Mouse (Mus musculus): ENCODE results near the gene Pik3ca. TPM values are rescaled to one million over a fixed set of nuclear protein-coding genes. Genes with fewer than 3 reads are reported as not detected.
"Not testable (repeated sequence)": the region's sequence is repeated elsewhere in the genome, so short reads cannot be mapped to it uniquely, and the experiment has no call there.

The Pik3ca gene
- polyA plus RNA-seq, 1 experiment from 2014 or later = 10.5 TPM

DNA sequence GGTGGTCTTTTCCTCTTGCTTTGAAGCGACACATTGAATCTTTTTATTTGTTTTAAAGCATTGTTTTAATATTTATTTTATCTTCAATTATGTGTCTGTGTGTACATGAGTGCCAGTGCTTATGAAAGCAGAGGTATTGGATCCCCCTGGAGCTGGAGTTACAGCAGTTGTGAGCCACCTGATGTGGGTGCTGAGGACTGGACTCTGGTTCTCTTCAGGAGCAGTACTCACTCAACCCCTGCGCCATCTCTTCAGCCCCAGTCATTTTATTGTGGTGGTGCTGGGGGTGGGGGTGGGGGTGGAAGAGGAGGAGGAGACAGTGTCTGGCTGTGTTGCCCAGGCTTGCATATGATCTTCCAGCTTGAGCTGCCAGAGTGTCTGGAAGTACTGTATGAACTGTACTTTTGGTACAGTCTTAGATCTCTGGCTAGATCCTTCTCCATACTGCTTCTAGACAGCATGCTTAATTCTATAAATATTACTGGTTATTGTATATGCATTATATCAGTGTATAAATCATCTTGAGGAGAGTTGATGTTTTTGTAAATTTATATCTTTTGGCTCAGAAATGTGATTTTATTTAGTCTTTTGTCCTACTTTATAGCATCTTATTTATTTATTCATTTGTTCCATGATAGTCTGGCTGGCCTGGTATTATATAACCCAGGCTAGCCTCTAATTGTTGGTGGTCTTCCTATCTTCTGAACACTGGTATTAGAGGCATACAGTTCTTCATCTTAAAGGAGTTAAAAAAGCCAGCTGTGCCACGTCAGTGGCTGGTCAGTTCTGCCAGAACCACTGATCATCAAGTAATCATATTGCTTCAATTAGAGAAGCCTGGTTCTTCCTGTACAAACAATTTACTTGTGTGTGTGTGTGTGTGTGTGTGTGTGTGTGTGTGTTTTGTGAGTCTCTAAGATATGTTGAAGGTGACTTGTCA, 18.2 kb downstream of the Pik3ca start:
- ATAC-seq (ENCODE audit: low FRiP score, low TSS enrichment) = peak; percentile 69; the same call in 1 of the 2 replicates
- no peak overlapping the region for H3K4me3 ChIP-seq (ENCODE audit: low read length)
- no peak overlapping the region for H3K27ac ChIP-seq (ENCODE audit: low read length)
- no peak overlapping the region for H3K4me2 ChIP-seq (replicated peaks; ENCODE audit: low read depth, low read length)
- no peaks in the 10 kb centered on the region for H3K36me3 ChIP-seq (ENCODE audit: insufficient read depth, low read length)
- no peaks in the 10 kb centered on the region for H3K9me3 ChIP-seq (ENCODE audit: low read length)
- H3K4me1 ChIP-seq (ENCODE audit: insufficient read depth, low read length) = peaks cover 22% of the 10 kb centered on the region
- no peaks in the 10 kb centered on the region for H3K27me3 ChIP-seq (ENCODE audit: insufficient read depth, low read length)
- H3K9ac ChIP-seq (replicated peaks; ENCODE audit: low read length) = no peak overlapping the region
- 73% methylated on average over 3 of the region's 3 CpGs for WGBS

DNA sequence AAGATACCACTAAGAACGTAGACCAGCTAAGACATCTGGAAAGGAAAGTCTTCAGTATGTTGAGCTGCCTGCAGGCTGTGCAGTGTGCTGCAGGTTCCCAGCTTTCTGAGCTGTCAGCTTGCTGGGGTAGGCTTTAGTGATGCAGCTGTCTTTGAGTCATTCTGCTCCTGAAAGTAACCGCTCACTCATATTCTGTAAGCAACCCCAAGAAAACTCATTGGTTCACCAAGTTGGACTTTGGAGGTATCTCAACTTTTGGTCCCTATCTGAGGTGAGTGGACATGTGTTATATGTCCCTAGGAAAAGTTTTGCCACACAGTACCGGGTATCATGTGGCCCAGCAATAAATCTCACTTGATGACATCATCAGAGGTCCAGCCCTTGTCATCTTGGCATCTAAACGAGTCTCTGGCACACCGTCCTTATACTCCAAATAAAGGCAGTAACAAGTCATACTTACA, 20.3 kb downstream of the Pik3ca start:
- H3K4me3 ChIP-seq (ENCODE audit: low read length) = no peak overlapping the region
- no peak for ATAC-seq (ENCODE audit: low FRiP score, low TSS enrichment)
- H3K9ac ChIP-seq (replicated peaks; ENCODE audit: low read length) = no peak overlapping the region
- WGBS = 58% methylated on average over 5 of the region's 5 CpGs
- no peak overlapping the region for H3K27ac ChIP-seq (ENCODE audit: low read length)
- H3K27me3 ChIP-seq (ENCODE audit: insufficient read depth, low read length) = no peaks in the 10 kb centered on the region
- no peak overlapping the region for H3K4me2 ChIP-seq (replicated peaks; ENCODE audit: low read depth, low read length)
- H3K36me3 ChIP-seq (ENCODE audit: insufficient read depth, low read length) = no peaks in the 10 kb centered on the region
- H3K4me1 ChIP-seq (ENCODE audit: insufficient read depth, low read length) = peaks cover 32% of the 10 kb centered on the region
- H3K9me3 ChIP-seq (ENCODE audit: low read length) = no peaks in the 10 kb centered on the region

DNA sequence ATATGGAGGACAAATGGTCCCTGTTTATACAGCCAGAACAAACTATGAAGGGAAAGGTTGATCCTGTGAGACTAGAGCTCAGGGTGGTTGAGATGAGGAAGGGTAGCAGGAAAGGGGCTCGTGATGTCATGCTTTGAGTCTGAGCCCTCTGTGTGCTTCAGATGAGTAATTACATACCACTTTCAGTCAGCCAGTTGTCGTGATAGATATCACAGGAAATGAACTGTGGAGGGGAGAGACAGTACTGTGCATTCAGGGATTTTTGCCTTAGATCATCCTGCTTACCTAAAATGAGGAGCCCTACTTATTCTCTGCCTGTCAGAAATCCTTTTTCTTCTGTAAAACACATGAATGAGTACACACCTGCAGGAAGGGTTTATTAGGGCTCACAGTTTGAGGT, 22.4 kb downstream of the Pik3ca start:
- no peaks in the 10 kb centered on the region for H3K36me3 ChIP-seq (ENCODE audit: insufficient read depth, low read length)
- no peaks in the 10 kb centered on the region for H3K27me3 ChIP-seq (ENCODE audit: insufficient read depth, low read length)
- H3K4me1 ChIP-seq (ENCODE audit: insufficient read depth, low read length) = peaks cover 21% of the 10 kb centered on the region
- 37% methylated on average over 2 of the region's 2 CpGs for WGBS
- H3K4me3 ChIP-seq (ENCODE audit: low read length) = no peak overlapping the region
- no peak overlapping the region for H3K4me2 ChIP-seq (replicated peaks; ENCODE audit: low read depth, low read length)
- H3K9me3 ChIP-seq (ENCODE audit: low read length) = no peaks in the 10 kb centered on the region
- ATAC-seq (ENCODE audit: low FRiP score, low TSS enrichment) = no peak
- H3K9ac ChIP-seq (replicated peaks; ENCODE audit: low read length) = no peak overlapping the region
- H3K27ac ChIP-seq (ENCODE audit: low read length) = no peak overlapping the region

DNA sequence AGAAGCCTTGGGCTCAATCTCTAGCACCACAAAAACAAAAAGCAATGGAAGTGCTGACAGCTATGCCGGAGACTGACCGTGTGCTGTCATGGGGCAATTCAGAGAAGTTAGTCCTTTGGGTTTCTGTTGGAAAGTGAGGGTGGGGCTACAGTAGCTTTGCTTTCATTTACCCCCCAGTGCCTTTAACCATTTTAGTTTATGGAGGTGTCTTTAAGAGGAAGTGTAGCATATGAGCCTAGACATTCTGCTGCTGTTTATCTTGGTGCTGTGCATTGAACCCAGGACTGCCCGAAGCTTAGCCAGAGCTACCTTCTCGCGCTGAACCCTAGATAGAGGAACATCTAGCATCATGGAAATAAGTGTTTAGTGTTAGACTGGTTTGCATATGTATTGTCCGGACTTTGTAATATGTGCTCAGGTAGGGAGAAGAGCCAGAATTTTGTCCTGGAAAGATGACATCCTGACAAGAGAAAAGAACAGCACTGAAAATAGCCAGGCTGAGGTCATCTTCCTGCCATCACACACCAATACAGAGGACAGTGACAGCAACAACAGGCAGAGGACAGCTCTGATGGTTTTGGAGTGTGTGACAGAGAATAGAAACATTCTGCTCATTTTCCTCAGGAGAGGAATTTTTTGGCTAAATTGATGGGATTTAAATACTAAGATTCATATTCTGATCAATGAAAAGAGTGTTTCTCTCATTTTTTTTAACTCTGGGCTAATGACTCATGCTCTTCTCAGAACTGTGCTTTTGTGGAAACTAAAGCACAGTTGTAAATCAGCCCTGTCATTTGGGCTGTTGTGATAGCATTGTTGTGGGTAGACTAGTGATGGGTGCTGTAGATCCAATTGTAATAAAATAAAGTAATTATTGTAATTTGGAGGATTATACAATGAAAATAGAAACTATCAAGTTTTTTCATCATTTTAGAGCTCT, 23.9 kb downstream of the Pik3ca start:
- H3K4me3 ChIP-seq (ENCODE audit: low read length) = no peak overlapping the region
- H3K4me1 ChIP-seq (ENCODE audit: insufficient read depth, low read length) = peaks cover 12% of the 10 kb centered on the region; the same call in 1 of the 2 replicates
- H3K9ac ChIP-seq (replicated peaks; ENCODE audit: low read length) = no peak overlapping the region
- no peaks in the 10 kb centered on the region for H3K27me3 ChIP-seq (ENCODE audit: insufficient read depth, low read length)
- no peak overlapping the region for H3K4me2 ChIP-seq (replicated peaks; ENCODE audit: low read depth, low read length)
- no peak overlapping the region for H3K27ac ChIP-seq (ENCODE audit: low read length)
- H3K9me3 ChIP-seq (ENCODE audit: low read length) = no peaks in the 10 kb centered on the region
- ATAC-seq (ENCODE audit: low FRiP score, low TSS enrichment) = no peak
- 89% methylated on average over 6 of the region's 6 CpGs for WGBS
- H3K36me3 ChIP-seq (ENCODE audit: insufficient read depth, low read length) = peaks cover 3% of the 10 kb centered on the region; the same call in 1 of the 2 replicates

DNA sequence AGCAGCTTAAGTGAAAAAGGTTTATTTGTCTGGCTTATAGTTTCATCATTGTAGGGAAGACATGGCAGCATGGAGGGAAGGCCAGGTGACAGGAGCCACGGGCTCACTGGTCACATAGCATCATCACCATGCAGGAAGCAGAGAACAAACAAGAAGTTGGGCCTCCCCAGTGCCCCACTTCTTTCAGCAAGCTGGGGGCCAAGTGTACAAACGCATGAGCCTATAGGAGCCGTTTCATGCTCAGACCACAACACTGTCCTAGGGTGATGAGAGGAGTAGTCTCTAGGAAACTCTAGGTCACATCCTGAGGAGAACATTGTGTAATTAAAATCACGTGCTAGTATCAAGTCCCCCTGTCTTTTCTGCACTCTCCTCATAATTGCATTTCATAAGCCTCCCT, 30.2 kb downstream of the Pik3ca start:
- no peak overlapping the region for H3K27ac ChIP-seq (ENCODE audit: low read length)
- H3K4me2 ChIP-seq (replicated peaks; ENCODE audit: low read depth, low read length) = no peak overlapping the region
- H3K9ac ChIP-seq (replicated peaks; ENCODE audit: low read length) = no peak overlapping the region
- peaks cover 3% of the 10 kb centered on the region; the same call in 1 of the 2 replicates for H3K36me3 ChIP-seq (ENCODE audit: insufficient read depth, low read length)
- 75% methylated on average over 4 of the region's 4 CpGs for WGBS
- H3K4me3 ChIP-seq (ENCODE audit: low read length) = no peak overlapping the region
- no peaks in the 10 kb centered on the region; the same call in 1 of the 2 replicates for H3K4me1 ChIP-seq (ENCODE audit: insufficient read depth, low read length)
- no peak for ATAC-seq (ENCODE audit: low FRiP score, low TSS enrichment)
- no peaks in the 10 kb centered on the region for H3K9me3 ChIP-seq (ENCODE audit: low read length)
- H3K27me3 ChIP-seq (ENCODE audit: insufficient read depth, low read length) = no peaks in the 10 kb centered on the region

DNA sequence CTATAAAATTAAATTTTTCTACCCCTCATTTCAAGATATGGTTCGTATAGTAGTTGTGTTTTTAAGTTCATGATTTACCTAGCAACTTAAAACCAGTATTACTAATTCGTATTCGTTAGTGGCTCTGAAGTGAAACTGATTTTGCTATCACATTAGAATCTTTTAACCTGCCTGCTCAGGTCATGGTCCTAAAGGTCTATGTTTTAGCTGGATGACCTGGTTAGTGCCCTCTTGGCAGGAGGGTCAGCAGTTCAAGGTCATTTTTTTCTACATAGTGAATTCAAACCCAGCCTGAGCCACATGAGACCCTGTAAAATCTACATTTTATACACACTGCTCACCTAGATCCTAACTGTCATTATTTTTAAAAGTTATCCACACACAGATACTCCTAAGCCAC, 30.9 kb downstream of the Pik3ca start:
- H3K36me3 ChIP-seq (ENCODE audit: insufficient read depth, low read length) = peaks cover 3% of the 10 kb centered on the region; the same call in 1 of the 2 replicates
- ATAC-seq (ENCODE audit: low FRiP score, low TSS enrichment) = no peak
- H3K9me3 ChIP-seq (ENCODE audit: low read length) = no peaks in the 10 kb centered on the region
- no peak overlapping the region for H3K4me2 ChIP-seq (replicated peaks; ENCODE audit: low read depth, low read length)
- no peaks in the 10 kb centered on the region; the same call in 1 of the 2 replicates for H3K4me1 ChIP-seq (ENCODE audit: insufficient read depth, low read length)
- H3K27me3 ChIP-seq (ENCODE audit: insufficient read depth, low read length) = no peaks in the 10 kb centered on the region
- WGBS = 85% methylated on average over 3 of the region's 3 CpGs
- no peak overlapping the region for H3K9ac ChIP-seq (replicated peaks; ENCODE audit: low read length)
- H3K27ac ChIP-seq (ENCODE audit: low read length) = no peak overlapping the region
- no peak overlapping the region for H3K4me3 ChIP-seq (ENCODE audit: low read length)

DNA sequence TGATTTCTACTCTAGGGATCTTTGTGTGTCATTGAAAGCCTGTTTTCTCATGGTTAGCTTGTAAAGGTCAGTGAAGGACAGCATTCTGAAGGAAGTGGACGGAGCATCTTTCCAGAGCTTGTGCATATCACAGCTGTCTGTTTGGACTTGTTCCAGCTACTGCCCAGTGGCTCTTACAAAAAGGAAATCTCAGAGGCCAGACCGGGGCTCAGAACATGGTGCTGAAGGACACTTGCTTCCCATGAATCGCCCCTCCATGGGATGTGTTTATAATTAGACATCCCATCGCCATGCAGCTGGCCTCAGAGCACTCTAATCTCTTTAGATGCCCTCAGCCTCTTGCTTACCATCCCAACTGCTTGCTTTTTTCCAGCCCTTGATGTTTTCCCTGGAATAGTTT, 31.4 kb downstream of the Pik3ca start:
- H3K27me3 ChIP-seq (ENCODE audit: insufficient read depth, low read length) = no peaks in the 10 kb centered on the region
- peaks cover 3% of the 10 kb centered on the region; the same call in 1 of the 2 replicates for H3K36me3 ChIP-seq (ENCODE audit: insufficient read depth, low read length)
- no peak overlapping the region for H3K4me2 ChIP-seq (replicated peaks; ENCODE audit: low read depth, low read length)
- H3K9me3 ChIP-seq (ENCODE audit: low read length) = no peaks in the 10 kb centered on the region
- H3K4me1 ChIP-seq (ENCODE audit: insufficient read depth, low read length) = no peaks in the 10 kb centered on the region; the same call in 1 of the 2 replicates
- 48% methylated on average over 4 of the region's 4 CpGs for WGBS
- no peak overlapping the region for H3K4me3 ChIP-seq (ENCODE audit: low read length)
- ATAC-seq (ENCODE audit: low FRiP score, low TSS enrichment) = no peak
- no peak overlapping the region for H3K27ac ChIP-seq (ENCODE audit: low read length)
- no peak overlapping the region for H3K9ac ChIP-seq (replicated peaks; ENCODE audit: low read length)

DNA sequence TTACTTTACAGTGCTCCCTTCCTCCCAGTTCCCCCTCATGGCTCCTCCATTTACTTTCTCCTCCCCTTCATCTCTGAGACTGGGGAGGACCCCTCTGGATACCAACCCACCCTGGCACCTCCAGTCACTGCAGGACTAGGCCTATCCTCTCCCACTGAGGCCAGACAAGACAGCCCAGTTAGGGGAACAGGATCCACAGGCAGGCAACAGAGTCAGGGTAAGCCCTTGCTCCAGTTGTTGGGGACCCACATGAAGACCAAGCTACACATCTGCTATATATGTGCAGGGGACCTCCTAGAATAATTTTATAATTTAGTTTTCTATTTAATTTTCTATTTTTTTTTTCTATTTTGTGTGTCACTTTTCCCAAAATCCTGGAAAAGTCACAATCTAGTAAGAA, 31.9 kb downstream of the Pik3ca start:
- H3K9ac ChIP-seq (replicated peaks; ENCODE audit: low read length); H3K4me3 ChIP-seq (ENCODE audit: low read length); H3K9me3 ChIP-seq (ENCODE audit: low read length); H3K4me1 ChIP-seq (ENCODE audit: insufficient read depth, low read length); H3K36me3 ChIP-seq (ENCODE audit: insufficient read depth, low read length); H3K4me2 ChIP-seq (replicated peaks; ENCODE audit: low read depth, low read length); H3K27ac ChIP-seq (ENCODE audit: low read length); ATAC-seq (ENCODE audit: low FRiP score, low TSS enrichment); H3K27me3 ChIP-seq (ENCODE audit: insufficient read depth, low read length): not testable (repeated sequence)

DNA sequence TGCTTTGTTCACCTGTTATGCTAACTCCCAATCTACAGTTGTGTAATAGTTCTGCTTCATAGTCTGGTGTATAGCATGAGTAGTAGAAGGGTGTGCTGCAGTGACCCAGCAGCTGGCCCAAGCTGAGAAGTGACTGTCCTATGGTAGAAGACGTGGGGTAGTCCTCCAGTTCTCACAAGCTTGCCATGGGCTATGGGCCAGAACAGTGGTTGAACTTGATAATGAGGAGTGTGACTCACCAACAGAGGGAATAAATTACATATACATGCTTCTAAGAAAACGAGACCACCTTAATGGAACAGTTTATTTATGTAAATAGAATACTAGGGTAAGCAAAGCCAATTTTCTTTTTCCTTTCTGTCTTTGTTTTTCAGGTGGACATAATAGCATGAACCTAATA, 32.9 kb downstream of the Pik3ca start:
- no peaks in the 10 kb centered on the region for H3K9me3 ChIP-seq (ENCODE audit: low read length)

More for the DNA sequence above, 32.9 kb downstream of the Pik3ca start:
- 60% methylated on average over 2 of the region's 2 CpGs for WGBS
- H3K4me1 ChIP-seq (ENCODE audit: insufficient read depth, low read length) = no peaks in the 10 kb centered on the region; the same call in 1 of the 2 replicates
- peaks cover 3% of the 10 kb centered on the region; the same call in 1 of the 2 replicates for H3K36me3 ChIP-seq (ENCODE audit: insufficient read depth, low read length)
- H3K27me3 ChIP-seq (ENCODE audit: insufficient read depth, low read length) = no peaks in the 10 kb centered on the region
- H3K9ac ChIP-seq (replicated peaks; ENCODE audit: low read length) = no peak overlapping the region
- no peak for ATAC-seq (ENCODE audit: low FRiP score, low TSS enrichment)
- H3K4me2 ChIP-seq (replicated peaks; ENCODE audit: low read depth, low read length) = no peak overlapping the region
- no peak overlapping the region for H3K27ac ChIP-seq (ENCODE audit: low read length)
- no peak overlapping the region for H3K4me3 ChIP-seq (ENCODE audit: low read length)

Measured in kidney, embryonic 16.5 days (tissue).